Mouse (Mus musculus): ENCODE results near the gene Acvr1b. TPM values are rescaled to one million over a fixed set of nuclear protein-coding genes. Genes with fewer than 3 reads are reported as not detected.

Gene Acvr1b
- polyA plus RNA-seq, 1 experiment from 2014 or later = 5.8 TPM

DNA sequence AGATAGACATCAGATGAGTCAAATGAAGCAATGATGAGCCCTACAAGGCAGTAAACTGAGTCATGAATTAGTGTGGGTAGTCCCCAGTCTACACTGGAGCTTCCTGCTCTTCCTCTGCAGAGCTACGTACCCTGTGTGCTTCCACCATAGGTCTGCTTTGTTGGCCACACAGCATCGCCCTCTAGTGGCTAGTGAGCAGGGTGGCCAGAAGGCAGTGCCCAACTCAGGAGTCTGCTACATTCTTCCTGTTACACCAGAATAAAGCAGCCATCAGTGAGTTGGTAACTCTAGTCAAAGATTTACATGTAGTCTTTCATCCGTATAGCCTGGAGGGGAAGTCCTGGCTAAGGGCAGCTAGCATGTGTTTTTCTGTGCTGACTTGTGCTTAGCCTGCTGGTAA lies 24.4 kb downstream of the Acvr1b start:
- ATAC-seq (replicated peaks; ENCODE audit: low FRiP score, low read depth) (peak; percentile 80), DNase-seq (ENCODE audit: low spot score) (peak; percentile 89)
- no peak overlapping the region for H3K4me2 ChIP-seq (ENCODE audit: low read length)
- H3K36me3 ChIP-seq (ENCODE audit: insufficient read depth, low read length) = peaks cover 39% of the 10 kb centered on the region
- no peaks in the 10 kb centered on the region for H3K27me3 ChIP-seq (ENCODE audit: insufficient read depth, low read length)
- no peak overlapping the region for H3K4me3 ChIP-seq (replicated peaks; ENCODE audit: low read depth, low read length)
- H3K9me3 ChIP-seq (replicated peaks; ENCODE audit: low read length) = no peaks in the 10 kb centered on the region
- peak; percentile 97 for TF ChIP-seq CTCF (IDR thresholded peaks at IDR 0.05; ENCODE audit: low read depth)
- H3K27ac ChIP-seq = peak overlapping the region; percentile 77
- peaks cover 14% of the 10 kb centered on the region for H3K4me1 ChIP-seq (replicated peaks; ENCODE audit: insufficient read depth, low read length)
- H3K9ac ChIP-seq (ENCODE audit: low read depth, low read length) = no peak overlapping the region
- WGBS = 13% methylated on average over 3 of the region's 3 CpGs

DNA sequence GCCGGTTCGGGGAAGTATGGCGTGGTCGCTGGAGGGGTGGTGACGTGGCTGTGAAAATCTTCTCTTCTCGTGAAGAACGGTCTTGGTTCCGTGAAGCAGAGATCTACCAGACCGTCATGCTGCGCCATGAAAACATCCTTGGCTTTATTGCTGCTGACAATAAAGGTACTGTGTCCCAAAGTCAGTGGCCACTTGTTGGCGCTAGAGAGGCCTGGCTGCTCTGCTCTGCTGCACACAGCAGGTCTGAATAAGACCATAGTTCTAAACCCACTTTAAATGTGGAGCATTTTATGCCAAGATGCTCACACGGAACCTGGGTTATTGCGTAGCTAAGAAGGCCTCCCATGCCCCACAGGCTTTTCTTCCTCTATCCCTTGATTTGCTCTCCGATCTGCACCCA lies 25.0 kb downstream of the Acvr1b start:
- no peak for DNase-seq (ENCODE audit: low spot score)
- peaks cover 10% of the 10 kb centered on the region for H3K4me1 ChIP-seq (replicated peaks; ENCODE audit: insufficient read depth, low read length)
- TF ChIP-seq CTCF (IDR thresholded peaks at IDR 0.05; ENCODE audit: low read depth) = peak; percentile 63
- H3K27ac ChIP-seq = peak overlapping the region; percentile 77
- no peaks in the 10 kb centered on the region for H3K27me3 ChIP-seq (ENCODE audit: insufficient read depth, low read length)
- H3K4me3 ChIP-seq (replicated peaks; ENCODE audit: low read depth, low read length) = no peak overlapping the region
- ATAC-seq (replicated peaks; ENCODE audit: low FRiP score, low read depth) = no peak
- WGBS = 81% methylated on average over 14 of the region's 14 CpGs
- peaks cover 39% of the 10 kb centered on the region for H3K36me3 ChIP-seq (ENCODE audit: insufficient read depth, low read length)
- no peaks in the 10 kb centered on the region for H3K9me3 ChIP-seq (replicated peaks; ENCODE audit: low read length)
- H3K4me2 ChIP-seq (ENCODE audit: low read length) = no peak overlapping the region
- no peak overlapping the region for H3K9ac ChIP-seq (ENCODE audit: low read depth, low read length)

DNA sequence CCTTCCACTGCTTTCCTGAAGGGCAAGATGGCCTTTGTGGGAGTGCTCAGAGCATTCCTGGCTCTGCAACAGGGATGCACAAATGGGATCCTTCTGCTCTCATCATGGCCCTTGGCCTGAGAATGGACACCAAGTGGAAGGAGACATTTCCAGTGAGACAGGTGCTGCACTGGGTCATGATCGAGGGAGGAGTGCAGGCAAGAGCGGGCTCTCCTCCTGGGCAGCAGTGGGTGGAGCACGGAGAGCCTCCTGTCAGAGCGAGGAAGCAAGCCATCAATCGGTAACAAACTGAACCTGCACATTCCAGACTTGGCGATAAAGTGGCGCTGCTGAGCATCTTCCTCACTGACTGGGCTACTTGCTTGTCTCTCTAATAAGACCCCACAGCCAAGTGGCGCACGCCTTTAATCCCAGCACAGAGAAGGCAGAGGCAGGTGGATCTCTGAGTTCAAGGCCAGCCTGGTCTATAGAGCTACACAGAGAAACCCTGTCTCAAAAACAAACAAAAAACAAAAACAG lies 27.0 kb downstream of the Acvr1b start:
- Histone ChIP-seq H3K9me3 (replicated peaks; ENCODE audit: low read length) (no peaks in the 10 kb centered on the region), H3K4me3 (replicated peaks; ENCODE audit: low read depth, low read length) (no peak overlapping the region), H3K4me2 (ENCODE audit: low read length) (no peak overlapping the region), H3K4me1 (replicated peaks; ENCODE audit: insufficient read depth, low read length) (peaks cover 6% of the 10 kb centered on the region), H3K27me3 (ENCODE audit: insufficient read depth, low read length) (no peaks in the 10 kb centered on the region), H3K9ac (ENCODE audit: low read depth, low read length) (no peak overlapping the region), H3K27ac (no peak overlapping the region), H3K36me3 (ENCODE audit: insufficient read depth, low read length) (peaks cover 52% of the 10 kb centered on the region)
- DNase-seq (ENCODE audit: low spot score) = no peak
- ATAC-seq (replicated peaks; ENCODE audit: low FRiP score, low read depth) = no peak
- TF ChIP-seq CTCF (IDR thresholded peaks at IDR 0.05; ENCODE audit: low read depth) = no peak
- WGBS = 97% methylated on average over 9 of the region's 9 CpGs

DNA sequence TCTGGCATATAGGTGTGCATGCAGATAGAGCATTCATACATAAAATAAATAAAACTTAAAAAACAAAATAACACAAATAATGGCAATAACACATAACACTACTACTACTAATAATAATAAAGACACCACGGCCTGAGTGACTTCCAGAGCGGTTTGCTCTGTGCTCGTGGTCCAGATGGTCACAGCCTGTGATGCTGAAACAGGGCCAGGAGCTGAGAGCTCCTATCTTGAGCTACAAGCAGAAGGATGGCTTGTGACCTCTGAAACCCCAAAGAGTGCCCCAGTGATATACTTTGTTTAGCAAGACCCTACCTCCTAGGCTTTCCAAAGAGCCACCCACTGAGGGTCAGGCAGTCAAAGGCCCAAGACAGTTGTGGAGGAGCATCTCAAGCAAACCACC lies 27.5 kb downstream of the Acvr1b start:
- DNase-seq (ENCODE audit: low spot score) = no peak
- no peak for ATAC-seq (replicated peaks; ENCODE audit: low FRiP score, low read depth)
- no peaks in the 10 kb centered on the region for H3K27me3 ChIP-seq (ENCODE audit: insufficient read depth, low read length)
- WGBS = 95% methylated on average over 3 of the region's 3 CpGs
- H3K36me3 ChIP-seq (ENCODE audit: insufficient read depth, low read length) = peaks cover 50% of the 10 kb centered on the region
- no peak for TF ChIP-seq CTCF (IDR thresholded peaks at IDR 0.05; ENCODE audit: low read depth)
- no peak overlapping the region for H3K9ac ChIP-seq (ENCODE audit: low read depth, low read length)
- no peak overlapping the region for H3K4me2 ChIP-seq (ENCODE audit: low read length)
- no peaks in the 10 kb centered on the region for H3K9me3 ChIP-seq (replicated peaks; ENCODE audit: low read length)
- H3K4me1 ChIP-seq (replicated peaks; ENCODE audit: insufficient read depth, low read length) = peaks cover 6% of the 10 kb centered on the region; the same call in 1 of the 2 replicates
- H3K4me3 ChIP-seq (replicated peaks; ENCODE audit: low read depth, low read length) = no peak overlapping the region
- no peak overlapping the region for H3K27ac ChIP-seq

DNA sequence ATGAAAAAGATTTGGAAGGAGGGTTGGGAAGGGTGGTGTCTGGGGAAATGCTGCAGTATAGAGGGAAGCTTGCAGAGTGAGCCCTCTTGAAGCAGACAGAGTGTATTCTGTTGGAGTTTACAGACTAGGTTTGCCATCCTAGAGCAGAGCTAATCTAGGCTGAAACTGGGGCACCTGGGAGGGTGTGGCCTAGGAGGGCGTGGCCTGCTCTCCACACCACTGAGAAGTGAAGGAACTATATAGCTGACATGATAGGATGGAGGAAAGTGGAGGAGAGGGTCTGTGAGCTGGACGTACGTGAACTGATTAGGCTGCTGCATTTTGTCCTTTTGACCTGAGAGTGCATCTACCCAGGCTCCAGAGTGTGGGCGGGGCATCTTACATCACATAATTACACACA lies 29.8 kb downstream of the Acvr1b start:
- Histone ChIP-seq H3K4me1 (replicated peaks; ENCODE audit: insufficient read depth, low read length) (no peaks in the 10 kb centered on the region), H3K27me3 (ENCODE audit: insufficient read depth, low read length) (no peaks in the 10 kb centered on the region), H3K9ac (ENCODE audit: low read depth, low read length) (no peak overlapping the region), H3K27ac (no peak overlapping the region), H3K4me2 (ENCODE audit: low read length) (no peak overlapping the region), H3K4me3 (replicated peaks; ENCODE audit: low read depth, low read length) (no peak overlapping the region), H3K9me3 (replicated peaks; ENCODE audit: low read length) (no peaks in the 10 kb centered on the region), H3K36me3 (ENCODE audit: insufficient read depth, low read length) (peaks cover 58% of the 10 kb centered on the region)
- ATAC-seq (replicated peaks; ENCODE audit: low FRiP score, low read depth) (no peak), DNase-seq (ENCODE audit: low spot score) (no peak)
- WGBS = 72% methylated on average over 4 of the region's 4 CpGs
- no peak for TF ChIP-seq CTCF (IDR thresholded peaks at IDR 0.05; ENCODE audit: low read depth)

DNA sequence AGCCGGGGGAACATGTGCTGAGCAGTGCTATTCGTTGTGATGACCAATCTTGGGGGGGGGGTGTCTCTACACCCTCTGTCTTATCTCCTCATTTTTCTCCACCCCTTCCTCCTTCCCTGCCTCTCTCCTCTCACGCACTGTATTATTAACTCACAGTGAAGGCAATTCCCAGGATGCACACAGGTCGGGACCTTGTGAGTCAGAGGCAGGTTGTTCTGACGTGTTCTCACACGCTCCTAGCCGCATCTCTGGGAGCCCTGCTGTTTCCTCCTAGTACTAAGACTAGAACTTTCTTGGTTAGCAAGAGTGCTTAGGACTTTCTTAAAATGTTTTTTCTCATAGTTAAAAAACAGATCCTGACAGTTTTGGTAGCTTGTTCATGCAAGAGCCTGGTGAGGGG lies 30.9 kb downstream of the Acvr1b start:
- 80% methylated on average over 7 of the region's 7 CpGs for WGBS
- TF ChIP-seq CTCF (IDR thresholded peaks at IDR 0.05; ENCODE audit: low read depth) = no peak
- no peak for ATAC-seq (replicated peaks; ENCODE audit: low FRiP score, low read depth)

DNA sequence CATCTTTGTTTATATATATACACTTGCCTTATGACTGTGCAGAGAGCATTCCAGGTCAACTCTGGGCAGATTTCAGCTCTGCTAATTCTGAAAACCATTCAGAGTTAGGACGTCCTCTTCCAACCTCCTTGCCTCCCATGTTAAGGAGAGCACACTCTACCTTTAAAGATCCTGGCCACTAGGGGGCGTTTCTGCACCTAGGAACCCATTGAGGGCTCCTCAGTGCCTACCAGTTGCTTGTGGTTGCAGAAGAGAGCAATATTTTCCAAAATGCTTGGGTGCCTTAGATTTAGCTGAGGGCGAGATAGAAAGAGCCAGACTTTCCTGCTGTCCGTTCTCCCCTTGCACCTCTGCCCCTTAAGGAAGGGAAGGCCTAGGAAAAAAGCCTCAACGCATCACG lies 36.4 kb downstream of the Acvr1b start:
- H3K4me3 ChIP-seq (replicated peaks; ENCODE audit: low read depth, low read length) = no peak overlapping the region
- H3K9ac ChIP-seq (ENCODE audit: low read depth, low read length) = no peak overlapping the region
- TF ChIP-seq CTCF (IDR thresholded peaks at IDR 0.05; ENCODE audit: low read depth) = peak; percentile 78
- peaks cover 37% of the 10 kb centered on the region for H3K36me3 ChIP-seq (ENCODE audit: insufficient read depth, low read length)
- ATAC-seq (replicated peaks; ENCODE audit: low FRiP score, low read depth) (no peak), DNase-seq (ENCODE audit: low spot score) (peak; percentile 79)
- no peaks in the 10 kb centered on the region for H3K4me1 ChIP-seq (replicated peaks; ENCODE audit: insufficient read depth, low read length)
- 69% methylated on average over 6 of the region's 6 CpGs for WGBS
- no peaks in the 10 kb centered on the region for H3K9me3 ChIP-seq (replicated peaks; ENCODE audit: low read length)
- H3K27ac ChIP-seq = no peak overlapping the region
- H3K4me2 ChIP-seq (ENCODE audit: low read length) = no peak overlapping the region
- no peaks in the 10 kb centered on the region for H3K27me3 ChIP-seq (ENCODE audit: insufficient read depth, low read length)

More for the DNA sequence above, 30.9 kb downstream of the Acvr1b start:
- H3K27ac ChIP-seq = no peak overlapping the region
- no peak overlapping the region for H3K4me3 ChIP-seq (replicated peaks; ENCODE audit: low read depth, low read length)
- peaks cover 58% of the 10 kb centered on the region for H3K36me3 ChIP-seq (ENCODE audit: insufficient read depth, low read length)
- no peaks in the 10 kb centered on the region for H3K4me1 ChIP-seq (replicated peaks; ENCODE audit: insufficient read depth, low read length)
- H3K4me2 ChIP-seq (ENCODE audit: low read length) = no peak overlapping the region
- no peaks in the 10 kb centered on the region for H3K27me3 ChIP-seq (ENCODE audit: insufficient read depth, low read length)
- no peak for DNase-seq (ENCODE audit: low spot score)
- H3K9me3 ChIP-seq (replicated peaks; ENCODE audit: low read length) = no peaks in the 10 kb centered on the region
- H3K9ac ChIP-seq (ENCODE audit: low read depth, low read length) = no peak overlapping the region
